Mouse (Mus musculus) heart, postnatal 0 days (tissue): ENCODE measurements at regions not wholly inside any gene's neighbourhood (a gene's known extent, or its start where the extent isn't known, plus 50 kb on each side); places are given as distances from the start of the nearest gene placed in this dataset.

Experiments
- CTCF ChIP-seq: IDR thresholded peaks from 2 replicates; pipeline ENCODE4 v1.5.1; 2016; ENCODE audit warnings: antibody characterized with exemption, control low read depth, low read depth
- EP300 ChIP-seq: IDR thresholded peaks from 2 replicates; pipeline ENCODE4 v1.6.1; 2016; ENCODE audit warnings: antibody characterized with exemption, low read depth

DNA sequence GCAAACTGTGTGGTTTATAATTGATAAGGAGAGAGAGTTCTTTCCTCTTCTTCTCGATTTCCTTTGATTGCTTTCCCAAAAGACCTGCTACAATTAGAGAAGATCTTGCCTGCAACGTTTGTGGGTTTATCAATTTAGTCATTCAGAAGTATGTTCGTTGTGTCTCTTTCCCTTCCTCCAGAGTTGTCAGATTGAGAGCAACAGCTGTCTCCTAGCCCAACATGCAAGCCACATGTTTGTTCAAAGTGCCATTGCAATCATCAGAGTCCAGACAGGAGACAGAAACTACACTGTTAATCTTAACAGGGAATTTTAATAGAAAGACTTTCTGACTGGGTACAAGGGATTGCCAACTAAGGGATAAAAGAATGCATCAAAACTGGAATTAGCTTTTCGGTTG, 208.3 kb downstream of the Galc start:
- no peak for TF ChIP-seq CTCF
- TF ChIP-seq EP300: no peak
